Mouse (Mus musculus) heart, adult 8-10 months (tissue): ENCODE data around the gene Farp2. TPM values are rescaled to one million over a fixed set of nuclear protein-coding genes. Genes with fewer than 3 reads are reported as not detected.

Experiments used
- DNase-seq: peaks from one replicate; pipeline ENCODE4 v3.0.0; 2022; ENCODE audit warnings: low spot score
- total RNA-seq, 4 experiments: library from RNA; stranded (reverse); gene quantifications; 2 replicates each; pipeline ENCODE4 v1.2.4; 2022

Gene Farp2
- total RNA-seq, 4 experiments from 2014 or later: 19.1 to 25.2 (median 22.3) TPM

DNA sequence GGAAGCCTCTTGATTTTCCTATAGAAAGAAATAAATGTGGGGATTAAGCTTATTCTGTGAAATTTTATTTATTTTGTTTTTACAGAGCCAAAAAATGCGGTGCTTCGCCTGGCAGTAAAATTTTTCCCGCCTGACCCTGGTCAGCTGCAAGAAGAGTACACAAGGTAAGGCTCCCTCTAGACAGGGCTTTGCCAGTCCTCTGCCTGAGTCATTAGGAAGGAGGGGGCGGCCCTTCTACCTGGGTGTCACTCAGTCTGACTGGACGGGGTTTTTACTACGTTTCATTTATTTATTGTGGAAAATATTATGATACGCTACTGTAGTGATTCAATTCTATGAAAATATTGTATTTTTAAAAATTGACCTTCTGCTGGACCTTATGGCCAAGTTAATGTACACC, 51.3 kb downstream of the Farp2 start:
- no peak for DNase-seq

DNA sequence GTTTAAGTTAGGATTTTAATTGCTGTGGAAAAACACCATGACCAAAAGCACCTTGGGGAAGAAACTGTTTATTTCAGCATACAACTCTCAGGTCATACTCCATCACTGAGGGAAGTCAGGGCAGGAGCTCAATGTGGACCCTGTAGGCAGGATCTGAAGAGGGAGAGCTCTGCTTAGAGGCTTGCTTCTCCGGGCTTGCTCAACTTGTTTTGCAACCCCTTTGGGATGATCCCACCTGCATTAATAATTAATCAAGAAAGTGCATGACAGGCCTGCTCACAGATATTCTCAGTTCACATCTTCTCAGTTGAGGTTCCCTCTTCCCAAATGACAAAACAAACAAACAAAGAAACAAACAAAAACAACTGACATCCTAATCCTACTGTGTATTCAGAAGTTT, 51.8 kb downstream of the Farp2 start:
- no peak for DNase-seq

DNA sequence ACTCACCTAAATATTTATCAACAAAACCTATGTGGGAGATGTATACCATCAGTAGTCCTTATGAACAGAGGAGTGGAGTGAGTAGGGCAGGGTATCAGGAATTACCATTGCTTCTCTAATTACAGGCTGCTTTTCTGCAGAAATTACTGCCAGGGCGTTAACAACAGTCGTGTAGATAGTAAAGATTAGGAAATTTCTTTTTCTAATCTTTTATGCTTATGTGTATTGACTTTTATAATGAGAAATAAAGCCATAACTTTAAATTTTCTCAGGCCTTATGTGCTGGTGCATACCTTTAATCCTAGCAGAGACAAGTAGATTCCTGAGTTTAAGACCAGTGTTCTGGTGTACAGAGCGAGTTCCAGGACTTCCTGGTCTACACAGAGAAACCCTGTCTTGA, 52.9 kb downstream of the Farp2 start:
- no peak for DNase-seq

DNA sequence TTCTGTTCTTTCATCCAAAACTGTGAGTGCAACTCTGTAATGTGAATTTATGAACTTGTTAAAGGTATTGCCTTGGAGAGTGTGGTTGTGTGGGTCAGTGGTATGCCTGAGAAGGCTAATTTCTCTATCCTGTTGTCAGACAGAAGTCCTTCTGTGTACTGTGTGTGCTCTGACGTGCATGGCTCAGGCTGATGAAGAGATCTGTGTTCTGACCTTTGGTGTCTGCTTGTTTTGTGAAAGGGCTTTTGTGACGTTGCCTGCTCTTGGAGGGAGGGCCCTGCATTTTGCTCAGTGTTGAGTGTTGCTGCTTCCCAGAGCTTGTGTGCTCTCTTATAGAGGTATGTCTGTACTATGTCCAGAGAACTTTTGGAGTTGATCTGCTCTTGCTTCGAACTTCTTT, 55.1 kb downstream of the Farp2 start:
- DNase-seq: no peak

DNA sequence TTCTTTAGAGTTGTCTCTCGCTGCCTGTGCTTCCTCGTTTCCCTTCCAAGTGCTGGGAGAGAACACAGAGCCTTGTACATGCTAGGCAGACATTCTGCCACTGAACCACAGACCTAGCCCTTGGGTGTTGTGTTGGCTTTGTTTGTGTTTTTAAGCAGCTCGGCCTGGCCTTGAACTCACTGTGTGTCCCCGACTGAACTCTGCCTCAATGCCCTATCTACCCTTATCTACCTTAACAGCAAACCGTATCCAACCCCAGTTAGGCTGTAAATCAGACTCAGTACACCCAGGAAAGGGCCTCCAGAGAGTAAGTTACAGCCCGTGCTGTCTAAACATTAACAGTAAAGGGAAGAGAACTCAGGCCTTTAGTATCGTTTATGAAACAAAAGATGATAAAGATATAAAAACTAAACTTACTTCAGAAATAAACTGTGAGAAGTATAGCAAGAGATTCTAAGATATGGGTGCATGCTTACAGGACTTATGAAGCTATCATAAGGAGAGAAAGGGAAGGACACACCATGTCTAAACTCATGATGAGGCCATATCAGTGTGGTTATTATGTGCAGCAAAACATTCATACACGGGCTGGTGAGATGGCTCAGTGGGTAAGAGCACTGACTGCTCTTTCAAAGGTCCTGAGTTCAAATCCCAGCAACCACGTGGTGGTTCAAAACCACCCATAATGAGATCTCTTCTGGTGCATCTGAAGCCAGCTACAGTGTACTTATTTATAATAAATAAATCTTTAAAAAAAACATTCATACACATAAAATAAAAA, 56.0 kb downstream of the Farp2 start:
- DNase-seq: no peak

DNA sequence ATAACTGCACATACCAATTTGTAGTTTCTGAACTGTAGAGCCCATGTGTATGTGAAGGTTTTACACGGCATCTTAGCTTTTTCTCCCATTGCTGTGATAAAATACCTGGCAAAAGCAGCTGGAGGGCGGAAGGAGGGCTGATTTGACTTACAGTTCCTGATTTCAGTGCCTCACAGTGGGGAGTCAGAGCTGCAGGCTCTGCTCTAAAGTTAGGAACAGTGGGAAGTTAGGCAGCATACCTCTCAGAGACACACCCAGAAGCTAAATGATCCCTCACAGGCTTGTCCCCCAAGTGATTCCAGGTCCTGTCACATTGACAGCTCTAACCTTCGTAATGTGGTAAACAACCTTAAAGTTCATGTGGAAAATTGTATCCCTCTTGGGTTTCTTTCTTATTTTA, 65.2 kb downstream of the Farp2 start:
- no peak for DNase-seq

DNA sequence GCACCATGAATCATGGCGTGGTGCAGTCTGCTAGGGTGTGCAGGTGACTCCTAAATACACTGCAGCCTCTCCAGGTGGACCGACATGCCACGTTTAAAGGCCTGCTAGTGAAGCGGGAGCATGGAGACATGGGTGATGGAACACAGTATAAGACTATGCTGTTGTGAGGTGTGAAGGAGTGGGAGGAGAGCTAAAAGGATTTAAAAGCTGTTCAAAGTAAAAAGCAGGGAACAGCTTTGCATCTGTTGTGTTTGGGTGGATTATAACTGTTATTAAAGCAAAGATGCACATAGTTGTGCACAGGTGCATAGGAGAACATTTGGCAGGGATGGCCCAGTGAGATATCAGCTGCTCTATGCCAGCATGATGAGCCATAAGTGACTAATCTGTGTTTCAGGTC, 66.0 kb downstream of the Farp2 start:
- no peak for DNase-seq

DNA sequence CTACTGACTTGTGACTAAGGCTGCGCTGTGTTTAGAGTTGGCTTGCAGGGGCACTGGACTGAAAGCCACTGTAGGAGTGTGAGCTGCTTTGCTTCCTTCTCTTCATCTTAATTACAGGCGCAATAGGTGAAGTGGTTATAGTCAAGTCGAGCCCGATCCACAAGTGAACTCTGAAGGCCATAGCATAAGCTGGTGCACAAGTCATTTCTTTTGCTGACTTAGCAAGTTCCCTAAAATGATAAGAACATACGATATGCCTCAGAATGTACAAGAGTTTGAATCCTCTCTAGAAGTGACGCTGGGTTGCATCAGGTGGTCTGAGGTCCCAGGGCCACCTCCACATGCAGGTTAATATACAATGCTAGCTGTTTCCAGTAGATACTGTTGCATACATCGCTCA, 69.7 kb downstream of the Farp2 start:
- no peak for DNase-seq

DNA sequence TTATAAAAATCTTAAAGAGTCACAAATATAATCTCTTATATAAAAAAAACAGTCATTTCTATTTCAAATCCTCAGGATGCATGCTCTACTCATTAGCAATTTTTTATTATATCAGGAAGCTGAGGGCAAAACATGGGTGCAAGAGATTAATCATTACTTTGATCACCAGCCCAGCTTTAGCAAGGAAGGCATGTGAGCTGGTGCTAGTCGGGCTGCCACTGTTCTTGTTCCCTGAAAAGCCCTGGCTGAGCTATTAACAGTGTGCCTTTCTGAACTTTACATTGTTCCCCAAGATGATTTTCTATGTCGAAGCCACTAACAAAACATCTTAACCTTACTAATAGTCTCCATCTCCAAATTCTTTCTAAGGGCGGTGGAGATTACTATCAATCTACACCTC, 76.5 kb downstream of the Farp2 start:
- no peak for DNase-seq

DNA sequence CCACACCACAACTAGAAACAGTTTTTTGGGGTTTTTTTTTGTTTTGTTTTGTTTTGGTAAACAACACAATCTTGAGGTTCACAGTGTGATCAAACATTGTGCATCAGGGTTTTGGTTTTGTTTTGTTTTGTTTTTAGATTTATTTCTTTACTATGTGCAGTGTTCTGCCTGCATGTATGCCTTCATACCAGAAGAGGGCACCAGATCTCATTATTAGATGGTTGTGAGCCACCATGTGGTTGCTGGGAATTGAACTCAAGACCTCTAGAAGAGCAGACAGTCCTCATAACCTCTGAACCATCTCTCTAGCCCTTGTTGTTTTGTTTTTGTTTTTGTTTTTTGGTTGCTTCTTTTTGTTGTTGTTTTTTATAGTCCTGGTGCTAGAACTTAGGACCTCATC, 82.1 kb downstream of the Farp2 start:
- DNase-seq: no peak

DNA sequence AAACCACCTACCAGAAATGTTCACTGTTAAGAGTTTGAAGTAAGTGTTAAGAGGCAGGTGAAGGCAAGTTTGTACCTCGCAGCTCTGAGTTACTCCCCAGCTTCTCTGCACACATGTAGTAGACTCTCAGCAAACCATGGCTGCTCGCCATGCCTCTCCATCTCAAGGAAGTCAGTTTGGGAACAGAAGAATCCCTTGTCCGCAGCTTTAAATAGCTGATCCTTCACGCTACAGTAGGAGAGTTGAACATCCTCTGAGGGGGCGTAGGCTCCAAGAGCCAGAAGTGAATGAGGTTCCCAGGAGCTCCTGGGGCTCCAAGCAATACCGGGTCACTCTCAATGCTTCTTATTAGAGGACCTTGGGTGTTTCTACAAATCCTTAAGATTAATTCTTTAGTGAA, 84.0 kb downstream of the Farp2 start:
- no peak for DNase-seq

DNA sequence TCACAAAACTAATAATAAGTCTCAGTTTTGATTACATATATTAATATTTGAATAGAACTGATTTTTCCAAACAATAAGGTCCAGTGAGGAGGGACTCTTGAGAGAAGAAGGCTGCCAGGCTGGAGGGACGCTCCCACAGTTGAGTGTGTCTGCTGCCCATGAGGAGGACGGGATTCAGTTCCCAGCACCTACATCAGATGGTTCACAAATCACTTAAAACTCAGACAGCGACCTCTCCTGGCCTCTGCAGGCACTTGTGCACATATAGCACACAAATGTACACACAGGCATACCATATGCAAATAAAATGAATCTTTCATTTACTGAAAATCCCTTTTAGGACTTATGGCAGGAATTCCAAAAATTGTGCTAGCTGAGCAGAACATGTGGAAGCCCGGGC, 91.0 kb downstream of the Farp2 start:
- no peak for DNase-seq

DNA sequence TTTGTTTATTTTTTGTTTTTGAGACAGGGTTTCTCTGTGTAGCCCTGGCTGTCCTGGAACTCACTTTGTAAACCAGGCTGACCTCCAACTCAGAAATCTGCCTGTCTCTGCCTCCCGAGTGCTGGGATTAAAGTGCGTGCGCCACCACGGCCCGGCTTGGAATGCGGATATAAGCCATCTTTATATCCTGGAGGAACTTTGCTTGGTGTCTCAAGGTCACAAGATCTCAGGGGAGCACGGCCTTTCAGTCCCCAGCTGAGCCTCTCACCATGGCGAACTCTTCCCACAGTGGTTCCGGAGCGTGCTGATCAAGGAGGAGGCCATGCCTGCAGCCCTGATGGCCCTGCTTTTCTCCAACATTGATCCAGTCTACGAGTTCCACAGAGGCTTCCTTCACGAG, 92.0 kb downstream of the Farp2 start:
- DNase-seq: no peak

DNA sequence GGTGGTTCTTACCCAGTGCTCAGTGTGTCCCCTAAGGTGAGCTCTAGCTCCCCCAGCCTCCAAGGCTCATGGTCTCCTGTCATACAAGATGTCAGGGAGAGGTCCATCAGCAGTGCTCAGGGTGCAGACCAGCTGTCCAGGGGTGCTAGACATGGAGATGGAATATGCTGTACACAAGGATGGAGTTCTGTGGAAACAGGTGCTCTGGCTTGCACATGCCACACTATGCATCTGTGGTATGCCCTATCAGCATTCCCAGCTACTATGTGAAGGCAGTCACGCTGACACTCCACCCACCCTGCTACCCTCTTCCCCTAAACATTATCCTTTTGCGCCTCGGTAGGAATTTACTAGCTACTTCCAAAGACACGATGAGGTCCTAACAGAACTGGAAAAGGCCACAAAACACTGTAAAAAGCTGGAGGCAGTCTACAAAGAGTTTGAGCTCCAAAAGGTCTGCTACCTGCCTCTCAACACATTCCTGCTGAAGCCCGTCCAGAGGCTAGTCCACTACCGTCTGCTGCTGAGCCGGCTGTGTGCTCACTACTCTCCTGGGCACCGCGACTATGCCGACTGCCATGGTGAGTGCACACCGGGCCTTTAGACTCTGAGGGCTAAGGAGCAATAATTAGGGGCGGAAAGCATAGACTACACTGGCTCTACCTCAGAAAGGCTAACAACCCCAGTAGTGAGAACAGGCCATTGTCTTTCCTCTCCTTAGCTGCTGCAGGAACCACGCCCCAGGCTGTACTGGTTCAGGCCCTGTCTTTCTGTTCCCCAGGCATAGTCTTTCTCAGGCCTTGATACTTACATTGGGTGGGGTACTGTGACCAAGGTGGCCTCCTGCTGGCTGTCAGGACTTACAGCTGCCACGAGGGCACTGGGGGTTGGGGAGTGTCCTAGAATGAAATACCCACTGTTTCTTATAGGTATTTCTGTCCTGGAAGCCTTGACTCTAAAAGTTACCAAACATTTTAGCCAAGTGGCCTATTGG, 95.5 kb downstream of the Farp2 start:
- no peak for DNase-seq

DNA sequence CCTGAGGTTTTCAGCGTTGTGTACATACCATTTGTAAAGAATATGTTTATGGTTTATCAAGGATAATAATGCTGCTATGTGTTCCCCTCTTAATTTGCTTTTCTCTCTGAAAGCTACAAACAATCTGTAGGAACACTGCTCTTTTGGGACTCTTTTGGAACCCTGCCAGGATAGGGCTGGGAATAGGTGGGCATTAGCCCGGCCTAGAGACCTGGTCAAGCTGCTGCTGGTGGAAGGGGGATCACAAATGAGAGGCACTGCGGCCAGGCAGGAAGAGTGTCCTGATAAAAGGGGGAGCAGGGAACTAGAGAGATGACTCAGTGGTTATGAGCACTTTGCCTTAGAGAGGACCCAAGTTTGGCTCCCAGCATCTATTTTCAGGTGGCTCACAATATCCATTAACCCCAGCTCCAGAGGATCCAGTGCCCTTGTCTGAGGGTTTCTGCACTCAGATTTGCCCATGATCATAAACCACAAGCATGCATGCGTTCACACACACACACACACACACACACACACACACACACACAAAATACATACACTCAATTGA, 96.9 kb downstream of the Farp2 start:
- no peak for DNase-seq

DNA sequence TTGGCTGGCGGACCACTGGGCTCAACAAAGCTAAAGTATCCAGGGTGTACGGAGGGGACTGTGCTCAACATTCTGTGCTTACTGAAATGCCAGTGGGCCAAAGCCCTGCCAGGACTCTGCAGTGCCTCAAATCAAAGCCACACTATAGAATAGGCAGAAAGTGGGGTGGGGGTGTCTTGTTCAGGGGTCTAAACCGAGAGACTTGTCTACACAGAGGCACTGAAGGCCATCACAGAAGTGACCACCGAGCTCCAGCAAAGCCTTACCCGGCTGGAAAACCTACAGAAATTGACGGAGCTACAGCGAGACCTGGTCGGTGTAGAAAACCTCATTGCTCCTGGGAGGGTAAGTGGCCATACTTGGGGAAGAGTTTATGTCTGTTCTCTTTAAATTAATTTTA, 97.9 kb downstream of the Farp2 start:
- no peak for DNase-seq

DNA sequence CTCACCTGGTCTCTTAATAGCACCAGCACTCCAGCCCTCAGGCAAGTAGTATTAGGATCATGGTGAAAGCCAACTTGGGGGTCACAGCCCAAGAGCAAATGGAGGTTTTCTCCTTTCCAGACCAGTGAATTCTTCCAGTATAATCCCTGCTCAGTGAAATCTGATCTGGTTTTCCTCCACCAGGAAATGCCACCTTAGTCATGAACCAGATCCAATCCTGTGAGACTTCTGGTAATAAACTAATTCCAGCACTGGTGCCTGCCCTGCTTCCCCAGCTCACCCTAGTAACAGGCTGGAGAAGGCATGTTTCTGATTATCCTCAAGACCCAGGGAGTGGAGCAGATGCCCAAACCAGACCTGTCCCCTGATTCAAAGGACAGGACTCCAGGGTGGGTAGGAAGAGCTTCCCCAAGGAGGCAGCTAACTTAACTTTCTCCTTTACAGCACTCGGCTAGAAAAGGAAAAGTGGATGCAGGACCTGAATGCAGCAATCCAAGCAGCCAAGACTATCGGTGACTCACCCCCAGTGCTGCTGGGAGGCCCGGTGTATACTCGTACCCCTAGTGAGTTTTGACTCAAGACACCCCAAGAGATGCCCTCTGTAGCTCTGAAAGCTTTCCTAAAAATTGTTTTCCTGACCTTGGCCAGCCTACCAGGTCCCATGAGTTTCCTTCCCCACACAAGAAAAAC, 106.3 kb downstream of the Farp2 start:
- DNase-seq: no peak

DNA sequence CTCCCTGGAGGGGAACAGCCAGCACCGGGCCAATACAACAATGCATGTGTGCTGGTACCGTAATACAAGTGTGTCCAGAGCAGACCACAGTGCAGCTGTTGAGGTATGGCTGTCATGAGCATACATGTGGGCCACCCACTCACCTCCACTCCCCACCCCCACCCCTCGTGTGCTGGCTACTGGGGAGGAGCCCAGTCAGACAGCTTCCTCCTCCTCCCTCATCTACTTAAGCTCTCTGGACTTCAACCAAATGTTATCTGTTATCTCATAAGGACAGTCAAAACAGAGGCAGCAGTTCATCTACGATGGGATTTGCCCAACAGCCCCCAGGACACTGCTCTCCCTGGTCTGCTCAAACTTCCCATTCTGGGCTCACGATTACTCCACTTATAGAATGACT, 107.1 kb downstream of the Farp2 start:
- no peak for DNase-seq

DNA sequence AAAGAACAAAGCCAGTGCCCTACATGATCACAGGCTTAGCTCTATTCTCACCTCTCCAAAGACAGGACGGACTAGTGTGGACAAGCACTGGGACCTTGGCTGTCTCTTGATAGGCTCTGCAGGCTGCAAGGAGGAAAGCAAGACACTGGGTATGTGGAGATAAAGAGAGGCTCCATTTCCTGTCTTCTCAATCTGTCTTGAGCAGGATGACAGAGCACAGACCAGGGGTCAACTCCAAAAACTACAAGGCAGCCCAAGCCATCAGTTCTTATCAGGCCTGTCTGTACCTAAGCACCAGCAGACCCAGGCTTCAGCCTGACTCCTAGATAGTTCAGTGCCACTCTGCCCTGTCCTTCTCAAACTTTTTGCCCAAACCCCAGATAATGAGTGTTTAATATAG, 112.6 kb downstream of the Farp2 start:
- DNase-seq: no peak

DNA sequence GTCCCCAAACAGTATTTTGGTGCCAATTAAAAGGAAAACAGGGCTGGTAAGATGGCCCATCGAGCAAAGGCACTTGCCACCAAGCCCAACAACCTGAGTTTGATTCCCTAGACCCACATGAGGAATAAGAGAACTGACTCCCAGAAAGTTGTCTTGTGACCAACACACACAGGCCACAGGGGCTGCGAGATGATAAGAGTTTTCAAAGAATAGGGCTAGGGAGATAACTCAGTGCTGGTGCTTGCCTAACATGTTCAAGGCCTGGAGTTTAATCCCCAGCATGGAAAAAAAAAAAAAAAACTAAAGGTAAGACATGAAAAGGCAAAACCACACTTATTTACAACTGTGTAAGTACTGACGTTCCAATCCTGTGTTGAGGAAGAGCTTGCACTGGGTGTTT, 118.9 kb downstream of the Farp2 start:
- no peak for DNase-seq

DNA sequence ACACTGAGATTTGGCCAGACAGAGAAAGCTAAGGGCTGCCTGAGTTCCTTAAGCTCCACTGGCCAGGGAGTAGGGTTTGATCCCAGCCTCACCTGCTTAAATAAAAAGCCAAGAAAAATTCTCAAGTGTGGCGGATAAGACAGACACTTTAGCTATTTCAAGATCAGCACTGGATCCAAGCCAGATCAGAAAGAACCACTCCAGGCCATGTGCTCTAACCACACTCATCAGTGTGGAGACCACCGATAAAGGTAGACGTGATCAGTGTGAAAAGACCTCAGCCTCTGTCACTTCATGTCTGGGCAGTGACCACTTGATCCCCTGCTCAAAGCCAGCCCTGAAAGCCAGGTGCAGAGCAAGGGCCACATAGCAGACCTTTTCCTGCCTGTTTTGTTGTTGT, 120.8 kb downstream of the Farp2 start:
- no peak for DNase-seq

DNA sequence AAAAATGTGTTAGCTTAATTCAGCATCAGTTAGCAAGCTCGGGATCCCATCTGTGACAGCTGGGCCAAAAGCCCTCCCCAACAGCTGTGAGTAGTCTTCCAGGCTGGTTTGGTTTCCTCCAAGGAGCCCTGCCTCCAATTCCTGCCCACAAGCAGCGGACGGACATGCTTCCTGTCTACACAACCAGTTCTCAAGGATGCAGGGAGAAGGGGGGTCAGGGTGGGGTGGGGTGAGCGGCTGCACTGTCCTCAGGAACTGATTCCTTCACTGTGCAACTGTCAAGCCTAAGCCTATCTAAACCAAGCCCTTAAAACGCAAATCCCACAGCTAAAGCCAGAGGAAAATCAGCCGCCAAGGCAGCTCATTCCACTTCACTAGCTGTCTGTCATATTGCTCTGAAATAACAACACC, 122.6 kb downstream of the Farp2 start:
- peak; percentile 72 for DNase-seq
